Mouse (Mus musculus) intestine, embryonic 14.5 days (tissue): Measurements from ENCODE around the gene Ptafr. TPM values are rescaled to one million over a fixed set of nuclear protein-coding genes. Genes with fewer than 3 reads are reported as not detected.

Source experiments
- ATAC-seq: fragments of 200-750 bp; cut with Nextera tagmentation; replicated peaks from 2 replicates; pipeline ENCODE4 v1.8.0; 2017; ENCODE audit warnings: low read depth, moderate number of reproducible peaks, moderate TSS enrichment, moderate library complexity; ENCODE audit not compliant: low FRiP score, low TSS enrichment
- DNase-seq: peaks from one replicate; pipeline ENCODE4 v3.0.0-alpha.2; 2018; ENCODE audit warnings: low spot score
- H3K27ac ChIP-seq: fragments of 300-500 bp; sonication (generic); 2 replicates; pipeline ENCODE4 v1.5.1; 2014; ENCODE audit warnings: low read depth, mild to moderate bottlenecking, control low read depth
- H3K27me3 ChIP-seq: fragments of 300-500 bp; sonication (generic); replicated peaks from 2 replicates; pipeline ENCODE4 v1.6.1; 2014; ENCODE audit warnings: low read length, control low read depth; ENCODE audit not compliant: control insufficient read depth, insufficient read depth
- H3K36me3 ChIP-seq: fragments of 300-500 bp; sonication (generic); 2 replicates; pipeline ENCODE4 v1.6.1; 2014; ENCODE audit warnings: low read length, control low read depth; ENCODE audit not compliant: control insufficient read depth, insufficient read depth
- H3K4me1 ChIP-seq: fragments of 300-500 bp; sonication (generic); replicated peaks from 2 replicates; pipeline ENCODE4 v1.6.1; 2014; ENCODE audit warnings: low read length, control low read depth, mixed read lengths; ENCODE audit not compliant: control insufficient read depth, insufficient read depth
- H3K4me2 ChIP-seq: fragments of 300-500 bp; sonication (generic); 2 replicates; pipeline ENCODE4 v1.6.1; 2014; ENCODE audit warnings: low read length
- H3K4me3 ChIP-seq: fragments of 300-500 bp; sonication (generic); 2 replicates; pipeline ENCODE4 v1.5.1; 2014; ENCODE audit warnings: low read depth, low read length, control low read depth, mixed read lengths
- H3K9ac ChIP-seq: fragments of 300-500 bp; sonication (generic); 2 replicates; pipeline ENCODE4 v1.6.1; 2014; ENCODE audit warnings: mild to moderate bottlenecking, low read length
- H3K9me3 ChIP-seq: fragments of 300-500 bp; sonication (generic); 2 replicates; pipeline ENCODE4 v1.6.1; 2016; ENCODE audit warnings: low read length, control low read depth; ENCODE audit not compliant: control insufficient read depth
- WGBS: fragments of 180-500 bp; shearing (Covaris S2); extraction: QIAGEN DNeasy Blood & Tissue Kit; methylation state at CpG from one replicate; pipeline ENCODE4 v1.1.7; 2014; 5-methylcytosine and 5-hydroxymethylcytosine counted together
- polyA plus RNA-seq: library from polyadenylated mRNA; unstranded; fragments of >200 nt; fragmentation: Nextera tagmentation; extraction: Ambion mirVana; gene quantifications from 2 replicates; pipeline ENCODE4 v1.2.1, GENCODE M21; 2014

Ptafr gene
- polyA plus RNA-seq, 1 experiment from 2014 or later, result 0.57 TPM

DNA sequence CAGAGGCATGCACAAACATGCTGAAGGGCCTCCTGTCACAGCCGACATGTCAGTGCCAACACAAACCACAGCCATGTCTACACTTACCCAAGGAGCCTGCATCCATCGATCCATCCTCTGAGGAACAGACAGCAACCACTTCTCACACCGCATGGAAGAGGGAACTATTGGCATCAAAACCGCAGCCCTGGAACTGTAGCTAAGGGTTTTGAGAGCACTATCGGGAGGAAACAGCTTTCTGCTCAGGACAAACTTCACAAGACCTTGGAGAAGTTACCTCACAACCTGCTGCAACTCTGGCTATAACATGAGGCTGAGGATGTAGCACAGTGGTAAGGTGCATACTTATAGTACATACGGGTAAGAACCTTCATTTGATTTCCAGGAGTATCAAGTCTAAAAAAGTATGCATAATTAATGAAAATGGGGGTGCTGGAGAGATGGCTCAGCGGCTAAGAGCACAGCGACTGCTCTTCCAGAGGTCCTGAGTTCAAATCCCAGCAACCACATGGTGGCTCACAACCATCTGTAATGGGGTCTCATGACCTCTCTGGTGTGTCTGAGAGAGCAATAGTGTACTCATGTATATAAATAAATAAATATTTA, 35.8 kb upstream of the Ptafr start:
- no peaks in the 10 kb centered on the region for H3K9me3 ChIP-seq
- no peak overlapping the region for H3K4me2 ChIP-seq
- no peak for ATAC-seq
- no peak for DNase-seq
- H3K4me3 ChIP-seq, result no peak overlapping the region
- 92% methylated on average over 8 of the region's 8 CpGs for WGBS
- H3K9ac ChIP-seq, result no peak overlapping the region
- H3K27me3 ChIP-seq, result no peaks in the 10 kb centered on the region
- peaks cover 19% of the 10 kb centered on the region for H3K4me1 ChIP-seq
- no peak overlapping the region for H3K27ac ChIP-seq
- H3K36me3 ChIP-seq, result peaks cover 17% of the 10 kb centered on the region

DNA sequence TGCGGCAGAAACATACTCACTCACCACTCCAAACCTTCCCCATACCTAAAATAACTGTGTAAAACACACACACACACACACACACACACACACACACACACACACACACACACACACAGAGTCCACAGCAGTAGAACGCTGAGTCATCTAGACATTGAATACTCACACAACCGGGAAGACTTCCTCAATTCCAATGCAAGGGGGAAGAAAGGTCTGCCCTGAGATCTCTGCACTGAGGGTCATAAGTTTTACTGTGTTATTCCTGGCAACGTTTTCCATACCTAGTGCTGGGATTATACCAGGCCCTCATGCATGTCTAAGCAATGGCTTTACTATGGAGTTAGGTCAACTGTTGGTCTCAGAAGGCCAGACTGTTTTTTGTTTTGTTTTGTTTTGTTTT, 34.5 kb upstream of the Ptafr start:
- DNase-seq (no peak), ATAC-seq (no peak)
- H3K4me2 ChIP-seq, result no peak overlapping the region
- H3K27ac ChIP-seq, result no peak overlapping the region
- peaks cover 18% of the 10 kb centered on the region for H3K4me1 ChIP-seq
- no peaks in the 10 kb centered on the region for H3K27me3 ChIP-seq
- no peaks in the 10 kb centered on the region for H3K9me3 ChIP-seq
- WGBS, result 80% methylated on average over 4 of the region's 4 CpGs
- H3K9ac ChIP-seq, result no peak overlapping the region
- no peak overlapping the region for H3K4me3 ChIP-seq
- peaks cover 17% of the 10 kb centered on the region for H3K36me3 ChIP-seq

DNA sequence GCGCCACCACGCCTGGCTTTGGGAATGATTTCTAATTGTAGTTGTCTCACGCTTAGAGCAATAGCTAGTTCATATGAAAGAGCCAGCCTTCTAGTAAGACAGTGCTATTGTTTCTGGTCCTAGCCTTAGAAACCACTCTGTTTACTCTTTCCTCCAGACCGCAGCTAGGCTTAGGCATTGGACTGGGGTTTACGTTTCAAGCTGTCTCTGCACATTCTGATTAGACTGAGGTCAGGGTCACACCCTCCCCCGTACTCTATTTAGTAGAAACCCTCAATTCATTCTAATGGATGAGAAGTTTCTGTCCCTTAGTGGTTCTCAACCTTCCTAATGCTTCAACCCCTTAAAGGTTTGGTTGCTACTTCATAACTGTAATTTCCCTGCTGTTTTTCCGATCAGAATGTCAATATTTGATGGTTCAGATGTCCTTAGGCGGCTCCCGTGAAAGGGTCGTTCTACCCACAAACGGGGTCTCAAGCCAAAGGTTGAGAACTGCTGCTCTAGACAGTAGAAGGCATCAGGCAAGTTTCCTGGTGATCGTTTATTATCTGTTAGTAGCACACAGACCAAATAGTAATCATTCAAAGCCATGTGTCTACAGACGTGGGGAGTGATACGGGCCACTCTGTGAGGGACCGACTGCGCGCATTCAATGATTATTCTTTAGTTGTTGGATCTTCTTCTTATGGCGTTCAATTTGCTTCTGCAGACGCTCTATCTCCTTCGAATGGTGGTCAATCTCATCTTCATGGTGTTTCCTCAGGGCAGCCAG, 33.6 kb upstream of the Ptafr start:
- Histone ChIP-seq H3K4me1 (peaks cover 10% of the 10 kb centered on the region), H3K27ac (no peak overlapping the region), H3K27me3 (no peaks in the 10 kb centered on the region), H3K4me2 (no peak overlapping the region), H3K36me3 (peaks cover 17% of the 10 kb centered on the region), H3K4me3 (no peak overlapping the region), H3K9ac (no peak overlapping the region), H3K9me3 (no peaks in the 10 kb centered on the region)
- DNase-seq (no peak), ATAC-seq (no peak)
- WGBS, result 89% methylated on average over 20 of the region's 20 CpGs

DNA sequence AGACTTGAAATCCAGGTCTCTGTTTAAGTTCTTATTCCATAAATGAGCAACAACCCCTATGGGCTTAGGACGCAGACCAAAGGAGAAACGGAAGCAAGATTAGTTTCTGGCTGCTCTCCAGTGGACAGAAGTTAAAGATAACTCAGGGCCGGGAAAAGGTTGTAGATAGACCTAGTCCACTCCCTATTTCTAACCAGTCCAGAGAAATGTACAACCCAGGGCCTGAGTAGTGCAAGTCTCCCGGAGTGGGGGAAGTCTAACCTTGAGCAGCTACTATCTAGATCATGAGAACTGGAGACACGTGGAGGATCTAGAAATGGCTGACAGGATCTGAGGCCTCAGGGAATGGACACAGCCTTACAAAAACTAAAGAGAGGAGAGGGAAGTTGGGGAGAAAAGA, 31.4 kb upstream of the Ptafr start:
- WGBS, result 13% methylated on average over 5 of the region's 5 CpGs

DNA sequence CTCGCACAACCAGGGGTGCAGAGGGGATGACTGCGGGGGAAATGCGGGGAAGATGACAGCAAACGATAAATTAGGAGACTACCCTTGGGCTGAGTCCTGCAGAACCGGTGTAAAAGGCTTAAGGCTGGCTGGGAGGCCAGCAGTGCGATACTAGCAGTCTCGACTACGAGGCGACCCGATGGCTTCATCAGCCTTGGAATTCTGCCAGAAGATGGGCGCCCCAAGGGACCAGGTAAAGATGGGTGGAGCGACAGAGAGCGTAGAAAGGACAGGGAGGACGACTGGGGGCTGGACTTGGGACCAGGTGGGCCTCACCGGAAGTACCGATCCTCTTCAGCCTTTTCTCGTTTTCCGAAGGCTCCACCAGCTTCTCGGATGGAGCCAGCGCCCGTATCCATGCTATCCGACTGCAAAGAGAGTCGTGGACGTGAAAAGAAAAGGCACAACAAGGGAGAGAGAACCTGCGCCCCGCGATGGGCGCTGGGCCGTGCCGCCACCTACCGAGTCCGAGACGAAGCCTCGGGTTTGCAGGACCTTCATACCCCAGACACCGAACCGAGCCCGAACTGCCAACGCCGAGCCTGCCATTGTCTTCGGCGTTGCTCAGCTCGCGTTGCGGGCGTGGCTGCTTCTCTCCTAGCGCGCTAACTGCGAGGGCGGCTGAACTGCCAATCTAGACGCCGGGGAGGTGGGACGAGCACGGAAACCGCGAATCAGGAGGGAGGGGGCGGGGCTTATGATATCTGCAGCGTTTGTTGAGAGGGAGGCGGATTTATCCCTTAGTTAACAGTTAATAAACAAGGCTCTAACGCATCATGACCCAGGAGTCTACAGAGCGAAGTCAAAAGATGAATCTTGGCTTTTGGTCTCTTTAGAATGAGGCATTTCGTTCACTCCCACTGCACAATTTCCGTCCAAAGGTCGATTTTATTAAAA, 30.6 kb upstream of the Ptafr start, which contains the start of gene Atpif1:
Gene Atpif1, minus strand, starts transcription at position 679 of the 936 bp plus-strand sequence.
- peak; percentile 83 for ATAC-seq
- Histone ChIP-seq H3K27ac (peak within 1 kb of the TSS; percentile 94), H3K4me3 (peak within 1 kb of the TSS; percentile 73), H3K4me1 (peaks cover 23% of the 10 kb centered on the region), H3K27me3 (no peaks in the 10 kb centered on the region), H3K36me3 (peaks cover 21% of the 10 kb centered on the region), H3K4me2 (peak within 1 kb of the TSS; percentile 77), H3K9me3 (no peaks in the 10 kb centered on the region), H3K9ac (peak within 1 kb of the TSS; percentile 87)
- peak; percentile 92 for DNase-seq
- under 1% methylated on average over 63 of the region's 63 CpGs for WGBS

More for the DNA sequence above, 31.4 kb upstream of the Ptafr start:
- Histone ChIP-seq H3K4me3 (peak overlapping the region; percentile 73), H3K36me3 (peaks cover 17% of the 10 kb centered on the region), H3K27ac (peak overlapping the region; percentile 94), H3K4me2 (peak overlapping the region; percentile 77), H3K9ac (peak overlapping the region; percentile 87), H3K27me3 (no peaks in the 10 kb centered on the region), H3K4me1 (peaks cover 20% of the 10 kb centered on the region), H3K9me3 (no peaks in the 10 kb centered on the region)
- ATAC-seq (peak; percentile 21; the same call in 1 of the 2 replicates), DNase-seq (no peak)

DNA sequence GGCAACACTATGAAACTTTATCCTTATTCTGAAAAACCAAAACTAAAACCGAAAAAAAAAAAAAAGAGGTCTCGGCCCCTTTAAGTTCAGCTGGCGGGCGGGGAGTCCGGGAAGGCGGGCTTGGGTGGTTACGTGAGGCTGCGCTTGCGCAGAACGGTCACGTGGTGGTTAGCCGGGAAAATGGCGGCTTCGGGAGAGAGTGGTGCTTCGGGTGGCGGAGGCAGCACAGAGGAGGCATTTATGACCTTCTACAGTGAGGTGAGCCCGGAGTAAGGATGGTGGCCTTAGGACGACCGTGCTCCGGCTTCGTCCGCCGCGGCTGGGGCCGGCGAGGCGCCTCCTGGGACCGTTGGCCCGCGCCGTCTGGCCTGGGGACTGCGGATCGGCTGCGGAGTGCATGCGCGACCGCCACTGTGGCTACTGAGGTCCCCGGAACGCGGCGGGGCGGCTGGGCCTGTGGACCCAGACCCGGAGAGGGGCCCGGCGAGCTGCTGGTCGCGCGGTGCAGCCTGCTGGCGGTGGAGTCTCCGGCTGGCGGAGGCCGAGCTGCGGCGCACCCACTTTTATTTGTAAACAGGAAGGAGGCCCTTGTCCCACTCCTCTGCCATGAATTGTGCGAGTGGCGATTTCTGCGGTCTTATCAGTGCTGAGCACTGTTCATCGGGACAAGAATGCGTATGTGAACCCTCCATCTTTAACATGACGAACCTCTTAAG, 28.3 kb upstream of the Ptafr start, which contains the start of gene Dnajc8:
Gene Dnajc8, plus strand, starts transcription at position 145 of the 716 bp plus-strand sequence.
- under 1% methylated on average over 60 of the region's 60 CpGs for WGBS

DNA sequence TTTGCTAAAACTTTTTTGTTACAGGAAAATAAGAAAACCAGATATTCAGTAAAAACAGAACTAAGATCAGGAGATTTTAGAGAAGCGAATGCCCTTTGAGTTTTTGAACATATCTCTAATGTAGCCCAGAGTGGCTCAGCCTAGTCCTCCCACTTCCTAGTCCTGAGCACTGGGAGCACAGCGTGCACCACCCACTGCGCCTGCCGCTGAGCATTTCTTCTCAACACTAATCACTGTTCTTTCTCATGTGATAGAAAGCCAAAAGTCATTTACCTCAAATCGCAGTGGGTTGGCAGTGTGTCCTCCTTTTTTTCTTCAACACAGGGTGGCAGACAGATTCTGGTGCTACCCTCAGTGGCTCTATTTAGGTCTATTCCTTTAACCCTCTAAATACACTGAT, 24.4 kb upstream of the Ptafr start:
- H3K9ac ChIP-seq, result no peak overlapping the region
- peaks cover 64% of the 10 kb centered on the region for H3K36me3 ChIP-seq
- ATAC-seq, result no peak
- no peak overlapping the region for H3K4me2 ChIP-seq
- DNase-seq, result no peak
- peaks cover 12% of the 10 kb centered on the region for H3K4me1 ChIP-seq
- no peaks in the 10 kb centered on the region for H3K9me3 ChIP-seq
- no peaks in the 10 kb centered on the region for H3K27me3 ChIP-seq
- H3K27ac ChIP-seq, result no peak overlapping the region
- H3K4me3 ChIP-seq, result no peak overlapping the region
- 96% methylated on average over 5 of the region's 5 CpGs for WGBS

More for the DNA sequence above, 28.3 kb upstream of the Ptafr start, which contains the start of gene Dnajc8:
- H3K9ac ChIP-seq, result peak within 1 kb of the TSS; percentile 93
- H3K27ac ChIP-seq, result peak within 1 kb of the TSS; percentile 81
- H3K9me3 ChIP-seq, result no peaks in the 10 kb centered on the region
- peaks cover 23% of the 10 kb centered on the region for H3K4me1 ChIP-seq
- DNase-seq (peak; percentile 94), ATAC-seq (peak; percentile 68)
- H3K4me2 ChIP-seq, result peak within 1 kb of the TSS; percentile 69
- peaks cover 30% of the 10 kb centered on the region for H3K36me3 ChIP-seq
- peak within 1 kb of the TSS; percentile 100 for H3K4me3 ChIP-seq
- H3K27me3 ChIP-seq, result no peaks in the 10 kb centered on the region

DNA sequence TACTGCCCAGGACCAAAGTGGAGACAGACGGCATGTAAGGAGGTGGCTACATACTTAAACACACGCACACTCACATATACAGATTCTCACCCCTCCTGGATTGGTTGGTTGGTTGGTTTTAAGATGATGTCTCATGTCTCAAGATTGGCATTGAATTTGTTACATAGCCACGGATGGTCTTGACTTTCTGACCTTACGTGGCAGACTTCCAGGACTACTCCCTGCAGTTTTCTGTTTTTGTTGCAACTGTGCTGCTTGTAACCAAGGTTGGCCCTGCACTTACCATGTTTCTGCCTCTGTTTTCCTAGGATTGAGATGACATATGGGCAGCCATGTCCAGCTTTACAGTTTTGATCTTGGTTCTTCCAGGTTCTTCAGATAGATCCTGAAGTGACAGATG, 22.5 kb upstream of the Ptafr start:
- Histone ChIP-seq H3K4me1 (peaks cover 12% of the 10 kb centered on the region), H3K4me3 (no peak overlapping the region), H3K9ac (no peak overlapping the region), H3K36me3 (peaks cover 83% of the 10 kb centered on the region), H3K27me3 (no peaks in the 10 kb centered on the region), H3K4me2 (no peak overlapping the region), H3K27ac (no peak overlapping the region), H3K9me3 (no peaks in the 10 kb centered on the region)
- DNase-seq, result no peak
- no peak for ATAC-seq
- 89% methylated on average over 4 of the region's 4 CpGs for WGBS
